Mouse (Mus musculus): ENCODE measurements at regions not wholly inside any gene's neighbourhood (a gene's known extent, or its start where the extent isn't known, plus 50 kb on each side); places are given as distances from the start of the nearest gene placed in this dataset.

GRCm38 (mm10) chr19:60682283-60682682, 73.5 kb upstream of the Nanos1 start:
- TF ChIP-seq TAL1 (conservative IDR thresholded peaks at IDR 0.05; ENCODE audit: low read depth, low read length) (no peak), CTCF (IDR thresholded peaks at IDR 0.05; ENCODE audit: low read depth, low read length) (no peak), POLR2AphosphoS5 (IDR thresholded peaks at IDR 0.05; ENCODE audit: insufficient replicate concordance, low read depth, low read length) (no peak), GATA1 (IDR thresholded peaks at IDR 0.05; ENCODE audit: borderline replicate concordance, low read length) (no peak)
